Mouse (Mus musculus): ENCODE data around the gene Ccnt2. TPM values are rescaled to one million over a fixed set of nuclear protein-coding genes. Genes with fewer than 3 reads are reported as not detected.

The Ccnt2 gene
- polyA plus RNA-seq, 1 experiment from 2014 or later = 100 TPM

DNA sequence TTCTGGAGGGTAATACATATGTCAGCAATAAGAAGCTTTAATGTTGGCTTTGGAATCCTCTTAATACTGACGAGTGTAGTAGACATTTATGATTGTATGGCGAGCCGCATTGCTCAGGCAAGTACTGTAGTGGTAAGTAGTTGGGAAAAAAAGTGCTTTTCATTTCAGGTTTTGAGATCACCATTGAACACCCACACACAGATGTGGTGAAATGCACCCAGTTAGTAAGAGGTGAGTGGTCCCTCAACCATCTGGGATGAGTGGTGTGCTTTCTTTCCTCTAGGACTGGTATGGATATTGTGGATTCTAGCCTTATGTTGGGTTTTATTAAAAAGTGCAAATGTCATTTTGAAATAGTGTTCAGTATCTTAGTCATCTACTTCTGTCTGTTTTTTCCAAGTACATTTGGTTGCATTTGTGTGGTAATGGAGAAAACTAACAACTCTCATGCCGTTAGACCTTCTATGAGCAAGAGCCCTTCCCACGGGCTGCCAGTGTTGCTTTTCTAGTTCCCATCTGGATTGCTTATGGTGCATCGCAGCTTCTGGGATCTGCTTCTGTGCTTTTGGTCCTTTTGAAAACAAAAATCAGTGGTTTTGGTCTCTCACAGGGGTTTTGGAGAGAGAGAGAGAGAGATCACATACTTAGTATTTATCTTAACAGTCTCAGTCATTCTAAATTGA lies 21.3 kb downstream of the Ccnt2 start:
- H3K36me3 ChIP-seq = peaks cover 26% of the 10 kb centered on the region
- WGBS = 82% methylated on average over 6 of the region's 6 CpGs
- no peak overlapping the region for H3K4me3 ChIP-seq
- H3K27me3 ChIP-seq = no peaks in the 10 kb centered on the region
- no peak for ATAC-seq (ENCODE audit: insufficient number of reproducible peaks, insufficient read depth, low FRiP score, low TSS enrichment, low read depth)
- H3K9ac ChIP-seq = no peak overlapping the region
- peaks cover 7% of the 10 kb centered on the region for H3K4me1 ChIP-seq
- H3K9me3 ChIP-seq = no peaks in the 10 kb centered on the region
- no peak overlapping the region; the same call in 1 of the 2 replicates for H3K27ac ChIP-seq
- no peak overlapping the region for H3K4me2 ChIP-seq

DNA sequence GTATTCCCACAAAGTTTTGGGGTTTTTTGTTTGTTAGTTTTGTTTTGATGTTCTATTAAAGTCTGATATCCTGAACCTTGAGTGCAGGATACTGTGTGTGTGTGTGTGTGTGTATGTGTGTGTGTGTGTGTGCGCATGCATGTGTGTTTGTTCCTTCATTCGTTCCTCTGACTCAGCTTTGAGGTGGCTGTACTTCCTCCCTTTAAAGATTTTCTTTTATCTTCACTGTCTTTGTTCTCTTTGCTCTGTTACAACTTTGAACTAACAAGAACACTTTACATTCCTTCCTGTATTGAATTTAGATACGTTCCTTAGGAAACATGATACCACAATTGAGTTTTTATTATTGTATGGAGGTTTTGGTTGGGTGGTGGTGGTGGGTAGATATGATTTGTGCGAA lies 22.4 kb downstream of the Ccnt2 start:
- no peak for ATAC-seq (ENCODE audit: insufficient number of reproducible peaks, insufficient read depth, low FRiP score, low TSS enrichment, low read depth)
- Histone ChIP-seq H3K9me3 (no peaks in the 10 kb centered on the region), H3K36me3 (peaks cover 27% of the 10 kb centered on the region), H3K27me3 (no peaks in the 10 kb centered on the region), H3K4me2 (no peak overlapping the region), H3K9ac (no peak overlapping the region), H3K27ac (no peak overlapping the region), H3K4me3 (no peak overlapping the region), H3K4me1 (peaks cover 7% of the 10 kb centered on the region)
- 56% methylated on average over 4 of the region's 4 CpGs for WGBS

DNA sequence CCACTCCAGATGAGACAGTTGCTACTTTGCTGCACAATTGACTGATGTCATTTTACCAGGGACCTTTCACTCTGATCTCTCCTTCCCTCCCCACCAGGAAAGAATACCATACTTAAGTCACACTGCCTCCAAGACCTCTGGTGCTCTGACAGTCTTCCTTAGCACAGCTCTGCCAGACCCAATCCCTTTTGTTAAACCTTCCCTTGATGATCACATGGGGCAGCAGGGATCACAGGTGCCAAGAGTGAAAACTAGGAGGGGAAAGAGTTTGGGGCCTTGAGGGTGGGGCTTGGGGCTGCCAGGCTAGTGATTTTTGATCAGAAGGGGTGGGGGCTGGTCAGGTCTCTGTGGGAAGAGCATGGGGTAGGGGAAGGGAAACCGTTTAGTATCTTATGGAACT lies 22.8 kb downstream of the Ccnt2 start:
- H3K4me3 ChIP-seq = no peak overlapping the region
- peaks cover 30% of the 10 kb centered on the region for H3K36me3 ChIP-seq
- H3K9ac ChIP-seq = no peak overlapping the region
- no peak overlapping the region for H3K4me2 ChIP-seq
- no peaks in the 10 kb centered on the region for H3K9me3 ChIP-seq
- H3K27ac ChIP-seq = no peak overlapping the region
- ATAC-seq (ENCODE audit: insufficient number of reproducible peaks, insufficient read depth, low FRiP score, low TSS enrichment, low read depth) = no peak
- 46% methylated on average over 1 of the region's 1 CpGs for WGBS
- no peaks in the 10 kb centered on the region for H3K27me3 ChIP-seq
- peaks cover 7% of the 10 kb centered on the region for H3K4me1 ChIP-seq

DNA sequence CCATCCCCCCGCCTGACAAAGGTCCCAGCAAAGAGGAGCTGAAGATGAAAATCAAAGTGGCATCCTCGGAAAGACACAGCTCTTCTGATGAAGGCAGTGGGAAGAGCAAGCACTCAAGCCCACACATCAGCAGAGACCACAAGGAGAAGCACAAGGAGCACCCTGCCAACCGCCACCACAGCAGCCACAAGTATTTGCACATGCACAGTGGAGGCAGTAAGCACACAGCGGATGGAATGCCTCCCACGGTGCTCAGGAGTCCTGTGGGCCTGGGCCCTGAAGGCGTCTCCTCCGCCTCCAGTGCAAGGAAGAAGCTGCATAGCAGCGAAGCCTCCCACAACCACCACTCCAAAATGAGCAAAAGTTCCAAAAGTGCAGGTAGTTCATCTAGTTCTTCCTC lies 29.0 kb downstream of the Ccnt2 start:
- Histone ChIP-seq H3K4me2 (no peak overlapping the region), H3K9me3 (no peaks in the 10 kb centered on the region), H3K9ac (no peak overlapping the region), H3K27me3 (no peaks in the 10 kb centered on the region), H3K4me1 (no peaks in the 10 kb centered on the region), H3K4me3 (no peak overlapping the region), H3K27ac (no peak overlapping the region), H3K36me3 (peaks cover 63% of the 10 kb centered on the region)
- WGBS = 77% methylated on average over 8 of the region's 8 CpGs
- no peak for ATAC-seq (ENCODE audit: insufficient number of reproducible peaks, insufficient read depth, low FRiP score, low TSS enrichment, low read depth)

- Histone ChIP-seq H3K9ac (no peak overlapping the region), H3K4me1 (no peaks in the 10 kb centered on the region), H3K9me3 (no peaks in the 10 kb centered on the region), H3K4me3 (no peak overlapping the region), H3K27ac (no peak overlapping the region), H3K27me3 (no peaks in the 10 kb centered on the region), H3K36me3 (peaks cover 25% of the 10 kb centered on the region), H3K4me2 (no peak overlapping the region)
- ATAC-seq (ENCODE audit: insufficient number of reproducible peaks, insufficient read depth, low FRiP score, low TSS enrichment, low read depth) = no peak
- 96% methylated on average over 7 of the region's 7 CpGs for WGBS
Measured at GRCm38 (mm10) chr1:127808671-127809070, 34.7 kb downstream of the Ccnt2 start.

- Histone ChIP-seq H3K4me3 (no peak overlapping the region), H3K27ac (no peak overlapping the region), H3K27me3 (no peaks in the 10 kb centered on the region), H3K4me2 (no peak overlapping the region), H3K4me1 (no peaks in the 10 kb centered on the region), H3K9ac (no peak overlapping the region), H3K36me3 (no peaks in the 10 kb centered on the region), H3K9me3 (no peaks in the 10 kb centered on the region)
- 75% methylated on average over 7 of the region's 7 CpGs for WGBS
- no peak for ATAC-seq (ENCODE audit: insufficient number of reproducible peaks, insufficient read depth, low FRiP score, low TSS enrichment, low read depth)
Measured at GRCm38 (mm10) chr1:127812929-127813328, 39.0 kb downstream of the Ccnt2 start.

GRCm38 (mm10) chr1:127816381-127816780 lies 42.4 kb downstream of the Ccnt2 start:
- Histone ChIP-seq H3K4me3 (no peak overlapping the region), H3K4me1 (no peaks in the 10 kb centered on the region), H3K9me3 (no peaks in the 10 kb centered on the region), H3K27ac (no peak overlapping the region), H3K9ac (no peak overlapping the region), H3K4me2 (no peak overlapping the region), H3K36me3 (no peaks in the 10 kb centered on the region), H3K27me3 (no peaks in the 10 kb centered on the region)
- 85% methylated on average over 6 of the region's 6 CpGs for WGBS
- no peak for ATAC-seq (ENCODE audit: insufficient number of reproducible peaks, insufficient read depth, low FRiP score, low TSS enrichment, low read depth)

DNA sequence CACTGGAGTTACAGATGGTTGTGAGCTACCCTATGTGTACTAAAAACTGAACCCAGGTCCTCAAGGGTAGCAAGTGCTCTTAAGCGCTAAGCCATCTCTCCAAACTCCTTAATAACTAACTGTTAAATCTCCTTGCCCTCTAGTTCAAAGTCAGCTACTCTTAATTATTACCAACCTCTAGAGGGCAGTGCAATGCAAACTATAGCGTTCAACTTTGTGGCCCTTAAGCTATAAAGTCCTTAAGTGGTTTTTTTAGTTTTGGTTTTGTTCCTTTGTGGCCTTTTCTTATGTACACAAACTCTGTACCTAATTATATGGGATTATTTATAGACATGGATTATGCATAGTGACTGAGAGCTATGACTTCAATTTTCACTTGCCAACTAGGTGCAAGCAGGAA lies 53.4 kb downstream of the Ccnt2 start:
- H3K9me3 ChIP-seq = no peaks in the 10 kb centered on the region
- no peak for ATAC-seq (ENCODE audit: insufficient number of reproducible peaks, insufficient read depth, low FRiP score, low TSS enrichment, low read depth)
- WGBS = 15% methylated on average over 2 of the region's 2 CpGs
- H3K27ac ChIP-seq = no peak overlapping the region
- H3K27me3 ChIP-seq = no peaks in the 10 kb centered on the region
- no peaks in the 10 kb centered on the region for H3K4me1 ChIP-seq
- no peak overlapping the region for H3K9ac ChIP-seq
- H3K4me2 ChIP-seq = no peak overlapping the region
- H3K36me3 ChIP-seq = no peaks in the 10 kb centered on the region
- H3K4me3 ChIP-seq = no peak overlapping the region

DNA sequence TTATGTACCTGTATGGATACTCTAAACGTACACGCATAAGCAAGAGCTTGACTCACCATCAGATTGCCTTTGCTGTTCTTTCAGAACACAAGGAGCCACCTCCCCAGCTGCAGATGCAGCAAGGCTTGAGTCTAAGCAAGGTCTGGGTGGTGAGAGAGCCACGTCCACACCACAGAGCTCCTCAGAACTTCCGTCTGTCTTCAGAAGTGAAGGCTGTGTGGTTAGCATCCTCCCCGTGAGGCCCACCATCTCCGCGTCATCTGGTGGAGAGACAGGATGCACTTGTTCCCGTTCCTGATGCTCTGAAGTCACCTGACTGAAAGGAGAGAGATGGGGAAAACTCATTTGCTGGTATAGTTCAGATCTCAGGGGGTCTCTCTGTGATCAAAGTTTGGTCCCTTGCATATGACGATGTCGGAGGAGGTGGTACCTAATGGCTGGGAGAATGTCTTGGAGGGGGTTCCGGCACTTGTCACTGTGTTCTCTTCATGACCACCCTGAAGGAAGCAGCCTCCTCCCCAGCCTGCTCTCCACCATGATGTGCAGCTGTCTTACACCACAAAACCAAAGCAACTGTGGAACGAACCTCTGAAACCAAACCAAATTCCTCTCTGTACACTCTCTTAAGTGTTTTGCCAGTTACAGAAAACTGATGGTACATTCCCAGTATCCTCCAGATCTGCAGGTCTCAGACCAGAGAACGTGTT lies 56.4 kb downstream of the Ccnt2 start:
- no peak overlapping the region for H3K9ac ChIP-seq
- H3K4me1 ChIP-seq = no peaks in the 10 kb centered on the region
- no peaks in the 10 kb centered on the region for H3K27me3 ChIP-seq
- no peaks in the 10 kb centered on the region for H3K36me3 ChIP-seq
- ATAC-seq (ENCODE audit: insufficient number of reproducible peaks, insufficient read depth, low FRiP score, low TSS enrichment, low read depth) = no peak
- H3K4me3 ChIP-seq = no peak overlapping the region
- no peak overlapping the region for H3K4me2 ChIP-seq
- no peaks in the 10 kb centered on the region for H3K9me3 ChIP-seq
- no peak overlapping the region for H3K27ac ChIP-seq
- WGBS = 84% methylated on average over 13 of the region's 13 CpGs

DNA sequence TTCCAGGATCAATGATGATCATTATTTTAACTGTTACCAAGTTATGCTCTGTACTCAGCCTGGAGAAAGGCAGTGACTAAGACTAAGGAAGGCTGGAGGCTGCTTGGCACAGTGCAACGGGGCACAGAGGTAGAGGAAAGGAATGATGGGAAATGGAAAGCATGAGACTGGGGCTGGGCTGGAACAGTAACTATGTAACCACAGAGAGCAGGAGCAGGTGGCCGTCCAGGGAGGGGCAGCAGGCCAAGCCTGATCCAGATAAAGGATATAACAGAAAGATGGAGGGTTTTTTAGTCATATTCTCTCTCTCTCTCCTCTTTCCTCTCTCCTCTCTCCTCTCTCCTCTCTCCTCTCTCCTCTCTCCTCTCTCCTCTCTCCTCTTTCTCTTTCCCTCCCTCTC lies 59.8 kb downstream of the Ccnt2 start:
- 55% methylated on average over 2 of the region's 2 CpGs for WGBS
- H3K9me3 ChIP-seq = no peaks in the 10 kb centered on the region
- H3K27ac ChIP-seq = no peak overlapping the region
- H3K27me3 ChIP-seq = no peaks in the 10 kb centered on the region
- H3K9ac ChIP-seq = no peak overlapping the region
- no peaks in the 10 kb centered on the region for H3K4me1 ChIP-seq
- no peak overlapping the region for H3K4me2 ChIP-seq
- no peak for ATAC-seq (ENCODE audit: insufficient number of reproducible peaks, insufficient read depth, low FRiP score, low TSS enrichment, low read depth)
- H3K4me3 ChIP-seq = no peak overlapping the region
- H3K36me3 ChIP-seq = no peaks in the 10 kb centered on the region

GRCm38 (mm10) chr1:127834202-127834601 lies 60.2 kb downstream of the Ccnt2 start:
- H3K9ac ChIP-seq = no peak overlapping the region
- no peak overlapping the region for H3K4me2 ChIP-seq
- H3K36me3 ChIP-seq = no peaks in the 10 kb centered on the region
- WGBS = 65% methylated on average over 4 of the region's 4 CpGs
- H3K27ac ChIP-seq = no peak overlapping the region
- no peak overlapping the region for H3K4me3 ChIP-seq
- no peaks in the 10 kb centered on the region for H3K9me3 ChIP-seq
- no peak for ATAC-seq (ENCODE audit: insufficient number of reproducible peaks, insufficient read depth, low FRiP score, low TSS enrichment, low read depth)
- no peaks in the 10 kb centered on the region for H3K4me1 ChIP-seq
- no peaks in the 10 kb centered on the region for H3K27me3 ChIP-seq

- 42% methylated on average over 4 of the region's 4 CpGs for WGBS
- H3K36me3 ChIP-seq = no peaks in the 10 kb centered on the region
- H3K4me1 ChIP-seq = no peaks in the 10 kb centered on the region
- ATAC-seq (ENCODE audit: insufficient number of reproducible peaks, insufficient read depth, low FRiP score, low TSS enrichment, low read depth) = no peak
- no peak overlapping the region for H3K9ac ChIP-seq
- no peak overlapping the region for H3K4me2 ChIP-seq
- no peaks in the 10 kb centered on the region for H3K9me3 ChIP-seq
- no peak overlapping the region for H3K4me3 ChIP-seq
- no peak overlapping the region for H3K27ac ChIP-seq
- H3K27me3 ChIP-seq = no peaks in the 10 kb centered on the region
Measured at GRCm38 (mm10) chr1:127836619-127837018, 62.7 kb downstream of the Ccnt2 start.

Data from embryonic facial prominence, embryonic 13.5 days (tissue).